Mouse (Mus musculus): ENCODE measurements around the gene Fbxl21. TPM values are rescaled to one million over a fixed set of nuclear protein-coding genes. Genes with fewer than 3 reads are reported as not detected.

The Fbxl21 gene
- polyA plus RNA-seq, 1 experiment = 9.5 TPM

DNA sequence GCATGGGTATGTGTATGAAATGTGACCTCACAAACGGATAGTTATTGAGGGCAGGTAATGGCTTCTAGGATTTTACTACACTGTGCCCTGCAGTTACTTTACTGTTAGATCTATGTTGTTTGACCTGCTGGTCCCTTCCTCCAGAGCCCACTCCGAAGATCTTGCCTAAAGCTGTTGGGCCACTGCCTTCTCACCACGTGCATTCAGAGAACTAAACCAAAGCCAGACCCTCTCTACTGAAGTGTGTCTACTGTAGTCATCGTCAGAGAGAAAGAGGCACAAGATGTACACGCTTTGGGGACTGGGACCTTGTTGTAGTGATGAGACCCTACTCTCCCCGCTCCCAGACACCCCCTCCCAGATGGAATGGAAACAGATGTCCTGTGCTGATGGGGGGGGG, 29.4 kb downstream of the Fbxl21 start:
- 70% methylated on average over 6 of the region's 6 CpGs for WGBS
- Histone ChIP-seq H3K27me3 (ENCODE audit: control insufficient read depth, insufficient read depth, low read length) (no peaks in the 10 kb centered on the region), H3K4me3 (replicated peaks; ENCODE audit: insufficient read depth, low read depth, low read length) (no peak overlapping the region), H3K4me1 (ENCODE audit: control insufficient read depth, insufficient read depth, low read length) (no peaks in the 10 kb centered on the region), H3K27ac (ENCODE audit: insufficient read depth, low read length) (no peak overlapping the region)
- no peak for DNase-seq
- TF ChIP-seq CTCF (IDR thresholded peaks at IDR 0.05; ENCODE audit: borderline replicate concordance, insufficient read depth, low read depth, low read length) (no peak), POLR2A (IDR thresholded peaks at IDR 0.05; ENCODE audit: borderline replicate concordance, insufficient read depth, low read length) (no peak)

DNA sequence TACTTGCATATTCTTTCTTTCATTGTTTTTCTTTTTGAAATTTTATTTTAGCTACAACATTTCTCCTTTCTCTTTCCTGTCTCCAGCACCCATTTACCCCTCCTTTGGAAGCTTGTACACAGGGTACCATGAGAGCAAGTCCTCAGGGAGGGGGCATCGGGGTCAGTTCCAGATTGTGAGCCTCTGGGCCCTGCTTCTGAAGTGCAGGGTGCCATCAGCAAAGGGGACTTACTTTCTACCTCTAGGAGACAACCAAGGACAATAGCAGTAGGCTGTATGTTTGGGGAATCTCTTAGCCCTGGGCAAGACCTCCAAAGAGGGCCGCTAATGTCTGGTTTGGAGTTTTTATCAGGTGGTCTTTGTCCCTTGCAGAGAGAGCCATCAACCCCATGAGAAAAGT, 31.7 kb downstream of the Fbxl21 start:
- 62% methylated on average over 2 of the region's 2 CpGs for WGBS
- no peak overlapping the region for H3K27ac ChIP-seq (ENCODE audit: insufficient read depth, low read length)
- no peaks in the 10 kb centered on the region for H3K27me3 ChIP-seq (ENCODE audit: control insufficient read depth, insufficient read depth, low read length)
- no peak overlapping the region for H3K4me3 ChIP-seq (replicated peaks; ENCODE audit: insufficient read depth, low read depth, low read length)
- TF ChIP-seq POLR2A (IDR thresholded peaks at IDR 0.05; ENCODE audit: borderline replicate concordance, insufficient read depth, low read length) (no peak), CTCF (IDR thresholded peaks at IDR 0.05; ENCODE audit: borderline replicate concordance, insufficient read depth, low read depth, low read length) (no peak)
- DNase-seq = no peak
- H3K4me1 ChIP-seq (ENCODE audit: control insufficient read depth, insufficient read depth, low read length) = no peaks in the 10 kb centered on the region

DNA sequence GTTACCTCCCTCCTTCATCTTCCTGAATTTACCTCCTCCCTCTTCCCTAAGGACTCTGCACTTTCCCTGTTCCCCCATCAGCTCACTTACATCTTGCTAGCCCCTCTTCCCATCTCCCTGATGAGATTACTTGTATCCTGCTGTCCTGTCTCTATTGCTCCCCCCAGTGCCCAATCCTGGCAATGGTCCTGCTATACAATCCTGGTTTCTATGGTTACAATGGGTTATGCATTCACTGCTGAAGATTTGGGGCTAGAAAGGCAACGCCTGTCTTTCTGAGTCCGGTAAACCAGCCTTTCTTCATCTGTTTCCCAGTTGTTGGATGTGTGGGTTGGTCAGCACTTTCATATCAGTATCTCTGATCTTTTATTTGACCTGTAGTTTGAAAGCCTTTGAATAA, 32.1 kb downstream of the Fbxl21 start:
- H3K27ac ChIP-seq (ENCODE audit: insufficient read depth, low read length) = no peak overlapping the region
- no peak for TF ChIP-seq POLR2A (IDR thresholded peaks at IDR 0.05; ENCODE audit: borderline replicate concordance, insufficient read depth, low read length)
- peak; percentile 35; the same call in 1 of the 2 replicates for TF ChIP-seq CTCF (IDR thresholded peaks at IDR 0.05; ENCODE audit: borderline replicate concordance, insufficient read depth, low read depth, low read length)
- H3K4me1 ChIP-seq (ENCODE audit: control insufficient read depth, insufficient read depth, low read length) = no peaks in the 10 kb centered on the region
- peak; percentile 14 to 15 for DNase-seq
- H3K4me3 ChIP-seq (replicated peaks; ENCODE audit: insufficient read depth, low read depth, low read length) = no peak overlapping the region
- no peaks in the 10 kb centered on the region for H3K27me3 ChIP-seq (ENCODE audit: control insufficient read depth, insufficient read depth, low read length)
- 12% methylated on average over 2 of the region's 2 CpGs for WGBS

DNA sequence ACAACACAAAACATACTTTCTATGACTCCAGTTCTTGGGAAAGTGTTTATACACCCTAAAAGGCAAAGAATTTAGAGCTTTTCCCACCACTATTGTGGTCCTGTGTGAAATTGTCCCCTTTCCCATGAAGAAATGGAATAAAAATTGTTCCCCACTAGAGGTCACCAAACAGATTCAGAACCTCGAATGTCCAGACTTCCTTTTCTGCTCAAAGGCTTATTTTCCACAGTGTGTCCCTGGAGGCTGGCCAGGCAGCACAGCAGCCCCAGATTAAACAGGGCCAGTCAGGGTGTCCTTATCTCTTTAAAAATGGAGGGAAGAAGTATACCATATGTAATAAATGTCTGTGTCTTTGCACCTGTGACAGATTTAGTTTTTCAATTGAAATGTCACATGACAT, 33.7 kb downstream of the Fbxl21 start:
- Histone ChIP-seq H3K27ac (ENCODE audit: insufficient read depth, low read length) (no peak overlapping the region), H3K4me3 (replicated peaks; ENCODE audit: insufficient read depth, low read depth, low read length) (no peak overlapping the region), H3K4me1 (ENCODE audit: control insufficient read depth, insufficient read depth, low read length) (no peaks in the 10 kb centered on the region), H3K27me3 (ENCODE audit: control insufficient read depth, insufficient read depth, low read length) (no peaks in the 10 kb centered on the region)
- WGBS = 2% methylated on average over 1 of the region's 1 CpGs
- peak; percentile 18 to 33 for DNase-seq
- TF ChIP-seq CTCF (IDR thresholded peaks at IDR 0.05; ENCODE audit: borderline replicate concordance, insufficient read depth, low read depth, low read length) (0 out of 2 replicates have a peak, but pooled peaks have one; percentile 14), POLR2A (IDR thresholded peaks at IDR 0.05; ENCODE audit: borderline replicate concordance, insufficient read depth, low read length) (no peak)

DNA sequence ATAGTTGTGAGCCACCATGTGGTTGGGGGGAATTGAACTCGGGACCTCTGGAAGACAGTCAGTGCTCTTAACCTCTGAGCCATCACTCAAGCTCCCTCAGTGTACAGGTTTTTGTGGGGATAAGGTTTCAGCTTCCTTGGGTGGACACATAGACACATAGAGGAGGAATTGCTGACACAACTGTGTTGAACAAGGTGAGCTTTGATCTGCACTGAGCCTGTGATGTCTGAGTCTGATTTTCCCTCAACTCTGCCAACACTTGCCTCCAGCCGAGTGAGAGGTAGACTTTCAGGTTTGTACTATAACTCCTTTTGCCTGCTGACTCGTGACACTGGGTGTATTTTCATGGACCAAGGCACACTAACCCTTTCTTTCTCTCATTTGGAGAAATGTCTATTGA, 34.4 kb downstream of the Fbxl21 start:
- TF ChIP-seq CTCF (IDR thresholded peaks at IDR 0.05; ENCODE audit: borderline replicate concordance, insufficient read depth, low read depth, low read length) (no peak), POLR2A (IDR thresholded peaks at IDR 0.05; ENCODE audit: borderline replicate concordance, insufficient read depth, low read length) (no peak)
- DNase-seq = no peak
- H3K4me3 ChIP-seq (replicated peaks; ENCODE audit: insufficient read depth, low read depth, low read length) = no peak overlapping the region
- H3K27ac ChIP-seq (ENCODE audit: insufficient read depth, low read length) = no peak overlapping the region
- no peaks in the 10 kb centered on the region for H3K27me3 ChIP-seq (ENCODE audit: control insufficient read depth, insufficient read depth, low read length)
- no peaks in the 10 kb centered on the region for H3K4me1 ChIP-seq (ENCODE audit: control insufficient read depth, insufficient read depth, low read length)
- 83% methylated on average over 3 of the region's 3 CpGs for WGBS

DNA sequence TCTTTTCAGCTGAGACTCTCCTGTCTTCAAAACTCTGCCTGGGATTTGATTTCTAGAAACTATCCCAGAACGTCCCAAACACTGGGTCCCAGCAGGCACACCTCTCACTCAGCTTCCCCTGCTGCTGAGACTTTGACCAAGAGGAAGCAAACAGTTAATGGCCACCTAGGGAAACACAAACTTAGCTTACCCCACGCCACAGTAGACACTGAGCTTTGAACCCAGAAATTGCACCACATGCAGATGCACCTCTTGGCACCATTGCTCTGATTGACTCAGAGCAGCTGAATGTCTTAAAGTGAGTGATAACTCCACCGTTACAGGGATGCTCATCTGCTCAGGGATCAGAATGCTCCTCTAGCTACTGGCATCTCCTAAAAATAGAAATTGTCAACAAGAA, 36.5 kb downstream of the Fbxl21 start:
- no peak for TF ChIP-seq POLR2A (IDR thresholded peaks at IDR 0.05; ENCODE audit: borderline replicate concordance, insufficient read depth, low read length)
- TF ChIP-seq CTCF (IDR thresholded peaks at IDR 0.05; ENCODE audit: borderline replicate concordance, insufficient read depth, low read depth, low read length) = no peak
- no peak overlapping the region for H3K4me3 ChIP-seq (replicated peaks; ENCODE audit: insufficient read depth, low read depth, low read length)
- H3K4me1 ChIP-seq (ENCODE audit: control insufficient read depth, insufficient read depth, low read length) = no peaks in the 10 kb centered on the region
- 36% methylated on average over 3 of the region's 3 CpGs for WGBS
- DNase-seq = no peak
- no peaks in the 10 kb centered on the region for H3K27me3 ChIP-seq (ENCODE audit: control insufficient read depth, insufficient read depth, low read length)
- H3K27ac ChIP-seq (ENCODE audit: insufficient read depth, low read length) = no peak overlapping the region

DNA sequence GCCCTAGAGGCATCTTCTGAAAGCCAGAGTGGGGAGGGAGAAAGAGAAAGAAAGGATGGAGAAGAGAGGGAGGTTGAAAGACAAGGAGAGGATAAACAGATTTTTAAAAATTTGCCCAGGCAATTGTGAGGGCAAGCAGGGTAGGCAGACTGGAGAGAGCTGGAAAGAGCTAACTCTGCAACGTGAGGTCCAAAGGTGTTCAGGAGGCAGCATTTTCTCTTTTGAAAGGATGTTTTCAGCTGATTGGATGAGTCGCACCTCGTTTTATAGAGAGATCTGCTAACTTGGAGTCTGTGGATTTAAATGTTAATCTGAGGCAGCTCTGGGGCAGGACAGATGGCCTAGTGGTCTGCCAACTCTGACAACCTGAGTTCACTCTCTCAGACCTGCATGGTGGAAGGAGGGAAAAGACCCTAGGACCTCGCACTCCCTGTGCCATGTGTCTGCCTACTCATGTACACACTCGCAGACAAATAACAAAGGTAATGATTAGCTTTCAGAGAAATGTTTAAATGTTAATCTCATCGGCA, 37.6 kb downstream of the Fbxl21 start:
- TF ChIP-seq CTCF (IDR thresholded peaks at IDR 0.05; ENCODE audit: borderline replicate concordance, insufficient read depth, low read depth, low read length) (no peak), POLR2A (IDR thresholded peaks at IDR 0.05; ENCODE audit: borderline replicate concordance, insufficient read depth, low read length) (no peak)
- H3K27me3 ChIP-seq (ENCODE audit: control insufficient read depth, insufficient read depth, low read length) = no peaks in the 10 kb centered on the region
- DNase-seq = no peak
- H3K4me1 ChIP-seq (ENCODE audit: control insufficient read depth, insufficient read depth, low read length) = no peaks in the 10 kb centered on the region
- 77% methylated on average over 6 of the region's 6 CpGs for WGBS
- H3K27ac ChIP-seq (ENCODE audit: insufficient read depth, low read length) = no peak overlapping the region
- H3K4me3 ChIP-seq (replicated peaks; ENCODE audit: insufficient read depth, low read depth, low read length) = no peak overlapping the region

DNA sequence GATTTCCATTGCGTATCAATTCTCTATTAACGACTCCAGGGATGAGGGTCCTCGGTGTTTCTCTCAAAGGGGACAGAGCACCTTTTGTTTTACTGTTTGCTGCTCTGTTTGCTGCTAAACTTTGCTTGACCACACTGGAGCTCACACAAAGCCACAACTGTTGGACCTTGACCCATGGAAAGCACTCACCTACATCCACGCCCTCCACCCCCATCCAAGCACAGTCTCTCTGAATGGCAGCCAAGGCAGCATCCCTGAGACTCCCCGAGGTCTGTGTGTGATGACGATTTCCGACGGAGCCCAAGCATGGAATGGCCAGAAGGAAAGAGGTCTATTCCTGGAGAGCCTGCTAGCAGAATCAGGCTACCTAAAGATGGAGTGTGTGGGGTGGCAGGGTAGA, 38.9 kb downstream of the Fbxl21 start:
- 52% methylated on average over 8 of the region's 8 CpGs for WGBS
- no peak overlapping the region for H3K4me3 ChIP-seq (replicated peaks; ENCODE audit: insufficient read depth, low read depth, low read length)
- TF ChIP-seq CTCF (IDR thresholded peaks at IDR 0.05; ENCODE audit: borderline replicate concordance, insufficient read depth, low read depth, low read length) (no peak), POLR2A (IDR thresholded peaks at IDR 0.05; ENCODE audit: borderline replicate concordance, insufficient read depth, low read length) (no peak)
- H3K27ac ChIP-seq (ENCODE audit: insufficient read depth, low read length) = no peak overlapping the region
- no peak for DNase-seq
- H3K4me1 ChIP-seq (ENCODE audit: control insufficient read depth, insufficient read depth, low read length) = no peaks in the 10 kb centered on the region
- H3K27me3 ChIP-seq (ENCODE audit: control insufficient read depth, insufficient read depth, low read length) = no peaks in the 10 kb centered on the region

Measured in cerebellum, adult 2 months (tissue).